Mouse (Mus musculus) frontal cortex, postnatal 14 days (tissue): ENCODE data around the gene Lix1l.
A peak's percentile ranks its signal among the peaks of the same experiment; 100 is the strongest.

Experiments
- DNase-seq, 2 experiments: peaks; one replicate each; pipeline ENCODE4 v3.0.0; 2022; ENCODE audit warnings: low spot score in 2 of 2

The Lix1l gene

GRCm38 (mm10) chr3:96565105-96565504, 35.8 kb upstream of the Lix1l start:
- DNase-seq, result no peak

- no peak for DNase-seq
Observed at GRCm38 (mm10) chr3:96566661-96567450, 34.1 kb upstream of the Lix1l start.

- DNase-seq, result no peak
Observed at GRCm38 (mm10) chr3:96568605-96569004, 32.3 kb upstream of the Lix1l start.

GRCm38 (mm10) chr3:96569506-96569905, 31.4 kb upstream of the Lix1l start:
- no peak for DNase-seq

GRCm38 (mm10) chr3:96569966-96570605, 30.9 kb upstream of the Lix1l start:
- no peak for DNase-seq

GRCm38 (mm10) chr3:96570643-96571042, 30.3 kb upstream of the Lix1l start:
- no peak for DNase-seq

- DNase-seq, result no peak
Observed at GRCm38 (mm10) chr3:96571336-96571735, 29.6 kb upstream of the Lix1l start.

GRCm38 (mm10) chr3:96571896-96572698, 28.9 kb upstream of the Lix1l start:
- no peak for DNase-seq

GRCm38 (mm10) chr3:96573611-96574511, 27.1 kb upstream of the Lix1l start:
- no peak for DNase-seq

- no peak for DNase-seq
Observed at GRCm38 (mm10) chr3:96575272-96575984, 25.5 kb upstream of the Lix1l start.

- DNase-seq, result no peak
Observed at GRCm38 (mm10) chr3:96576005-96576658, 24.8 kb upstream of the Lix1l start.

GRCm38 (mm10) chr3:96576690-96577541, 24.0 kb upstream of the Lix1l start, which contains the start of gene Gm16253:
Gm16253 (plus strand) TSS chr3:96576984.
- peak; percentile 82 to 92 for DNase-seq

- no peak for DNase-seq
Observed at GRCm38 (mm10) chr3:96577566-96577965, 23.4 kb upstream of the Lix1l start.

GRCm38 (mm10) chr3:96578561-96579238, 22.2 kb upstream of the Lix1l start:
- DNase-seq, result no peak

GRCm38 (mm10) chr3:96579239-96579750, 21.7 kb upstream of the Lix1l start:
- DNase-seq, result no peak

- peak; percentile 87 to 89 for DNase-seq
Observed at GRCm38 (mm10) chr3:96579885-96580454, 21.0 kb upstream of the Lix1l start.

- no peak for DNase-seq
Observed at GRCm38 (mm10) chr3:96581141-96581540, 19.8 kb upstream of the Lix1l start.
